Mouse (Mus musculus) layer of hippocampus, postnatal 10 days (tissue): ENCODE measurements around the gene 6430531B16Rik. TPM values are rescaled to one million over a fixed set of nuclear protein-coding genes. Genes with fewer than 3 reads are reported as not detected.
A peak's percentile ranks its signal among the peaks of the same experiment; 100 is the strongest.

ENCODE experiments used
- DNase-seq, 2 experiments: peaks; one replicate each; pipeline ENCODE4 v3.0.0; 2021; ENCODE audit warnings: low spot score in 2 of 2
- long read RNA-seq: library from polyadenylated mRNA; stranded (forward); transcript quantifications from one replicate; pipeline ENCODE4 v2.0.0, GENCODE M21; 2023
- total RNA-seq, 2 experiments: library from RNA; stranded (reverse); gene quantifications; 2 replicates each; pipeline ENCODE4 v1.2.3; 2021

6430531B16Rik gene
- total RNA-seq, result 1 to 10 TPM in 1 of 2 experiments, under 1 TPM in 1; 0.87 to 1.0 TPM
- long read RNA-seq, result 0 reads

DNA sequence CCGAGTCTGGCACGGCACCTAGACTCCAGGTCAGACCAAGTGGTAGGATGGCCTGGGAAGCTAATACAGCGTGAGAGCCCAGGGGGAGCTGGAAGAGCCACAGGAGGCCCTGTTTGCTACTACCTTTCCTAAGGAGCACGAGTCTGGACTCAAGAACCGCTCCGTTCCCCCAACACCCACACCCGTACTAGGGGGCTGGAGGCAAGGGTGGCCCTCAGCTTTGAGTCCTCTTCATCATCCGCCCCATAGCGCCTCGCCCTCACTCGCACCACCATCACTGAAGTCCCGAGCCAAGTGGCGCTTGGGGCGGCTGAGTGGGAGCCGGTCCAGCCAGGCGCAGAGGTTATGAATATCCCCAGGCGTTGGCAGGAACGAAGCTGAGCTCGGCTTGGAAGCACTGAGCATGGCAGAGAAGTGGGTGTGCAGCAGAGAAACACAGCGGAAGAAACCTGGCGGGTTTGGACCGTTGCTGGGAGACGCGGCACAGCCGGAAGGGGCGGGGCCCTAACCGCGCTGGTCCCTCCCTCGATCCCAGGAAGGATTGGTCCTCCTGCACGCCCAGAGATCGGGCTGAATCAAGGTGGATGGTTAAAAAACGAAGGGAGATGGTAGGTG, at the start of gene 6430531B16Rik:
TSS of gene 6430531B16Rik (minus strand) at position 478 of the 615 bp plus-strand sequence.
- DNase-seq, result peak; percentile 84 to 89

DNA sequence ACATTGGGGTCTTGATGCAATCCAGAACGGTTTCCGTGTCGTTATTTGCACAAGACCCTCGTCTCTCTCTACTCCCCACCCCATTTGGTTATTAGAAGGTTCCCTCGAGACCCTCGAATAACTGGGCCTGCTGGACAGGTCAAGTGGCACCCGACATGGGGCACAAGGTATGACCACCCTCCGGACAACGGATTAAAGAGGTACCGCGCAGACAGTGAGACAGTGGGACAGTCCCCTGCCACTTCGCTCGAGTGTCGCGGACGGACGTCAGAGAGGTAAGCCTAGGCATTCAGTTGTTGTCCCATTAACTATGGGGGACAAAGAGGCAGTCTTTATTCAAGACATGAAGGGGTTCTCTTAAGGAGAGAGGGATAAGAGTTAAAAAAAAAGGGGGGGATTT, 32.8 kb upstream of the 6430531B16Rik start:
- peak in 1 of 2 experiments; percentile 4 for DNase-seq

DNA sequence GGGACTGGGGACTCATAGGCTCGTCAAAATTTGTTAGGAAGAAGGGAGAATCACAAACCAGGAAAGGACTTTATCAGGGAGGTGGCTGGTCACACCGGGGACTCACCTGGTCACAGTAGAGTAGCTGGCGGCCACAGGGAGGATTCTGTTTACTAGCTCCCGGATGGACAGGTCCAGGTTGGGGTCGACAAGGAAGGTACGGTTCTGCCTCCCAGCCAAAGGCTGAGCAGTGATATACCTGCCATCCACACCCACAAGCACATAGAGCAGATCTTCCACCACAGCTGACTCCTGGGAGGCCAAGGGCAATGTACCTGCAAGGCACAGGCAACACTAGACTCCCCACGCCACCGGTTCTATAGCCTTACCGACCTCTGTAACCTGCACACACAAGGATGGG, 29.2 kb upstream of the 6430531B16Rik start:
- peak in 1 of 2 experiments; percentile 3 for DNase-seq

- DNase-seq, result no peak
These were observed 28.5 kb upstream of the 6430531B16Rik start for GRCm38 (mm10) chr7:140006861-140007611.

- DNase-seq, result no peak
These were observed 26.1 kb upstream of the 6430531B16Rik start for GRCm38 (mm10) chr7:140004666-140005065.

GRCm38 (mm10) chr7:140001086-140001740, 22.7 kb upstream of the 6430531B16Rik start:
- DNase-seq, result no peak

DNA sequence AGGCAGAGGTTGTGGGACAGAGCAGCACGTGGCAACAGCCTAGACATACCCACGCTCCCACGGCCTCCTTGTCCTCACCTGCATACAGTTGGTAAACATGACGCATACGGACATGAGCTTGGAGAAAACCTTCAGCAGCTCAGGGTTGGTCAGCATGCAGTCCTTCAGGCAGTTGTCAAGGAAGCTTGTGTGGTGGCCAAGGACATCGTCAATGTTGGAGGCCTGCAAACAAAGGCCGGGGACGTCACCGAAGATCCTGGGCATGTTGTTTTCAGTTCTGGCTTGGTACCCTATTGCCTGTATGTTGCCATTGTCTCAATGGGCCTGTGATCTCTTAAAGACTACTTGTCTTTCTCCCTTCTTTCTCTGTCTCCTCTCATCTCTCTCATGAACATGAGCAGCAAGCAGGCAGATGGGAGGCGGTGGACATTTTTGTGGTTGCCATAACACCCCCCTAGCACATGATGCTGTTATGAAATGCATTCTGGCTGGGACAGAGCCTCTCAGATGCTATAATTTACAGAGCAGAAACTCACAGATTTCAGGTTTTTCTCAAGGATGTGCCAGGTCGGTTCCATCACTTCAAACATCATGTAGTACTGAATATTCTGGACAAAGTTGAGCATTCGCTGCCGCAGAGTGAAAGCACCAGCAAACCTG, 20.3 kb upstream of the 6430531B16Rik start:
- no peak for DNase-seq

- DNase-seq, result peak; percentile 75 to 82
These were observed 16.1 kb upstream of the 6430531B16Rik start for GRCm38 (mm10) chr7:139994676-139995075.

DNA sequence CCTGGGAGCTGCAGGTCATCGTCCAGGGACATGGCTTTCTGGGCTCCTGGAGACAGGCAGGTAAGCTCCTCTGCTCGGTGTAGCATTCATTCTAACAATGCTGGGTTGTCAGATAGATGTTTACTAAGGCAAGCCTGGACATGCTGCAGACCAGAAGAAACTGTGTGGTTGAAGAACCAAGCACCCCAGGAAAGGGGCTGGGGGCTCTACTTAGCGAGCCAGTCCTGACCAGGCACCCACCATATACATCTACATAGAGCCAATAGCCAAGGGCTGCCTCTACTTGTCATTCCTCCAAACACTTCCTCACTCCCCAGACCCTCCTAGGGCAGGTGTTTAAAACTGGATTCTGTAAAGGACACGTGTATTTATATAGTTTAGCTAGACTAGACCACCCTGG, 15.6 kb upstream of the 6430531B16Rik start:
- no peak for DNase-seq

- DNase-seq, result no peak
These were observed 15.0 kb upstream of the 6430531B16Rik start for GRCm38 (mm10) chr7:139993532-139993931.

- no peak for DNase-seq
These were observed 13.9 kb upstream of the 6430531B16Rik start, which contains the start of gene Adam8 for GRCm38 (mm10) chr7:139992406-139992805. TSS of gene Adam8 (minus strand) at chr7:139992562.

DNA sequence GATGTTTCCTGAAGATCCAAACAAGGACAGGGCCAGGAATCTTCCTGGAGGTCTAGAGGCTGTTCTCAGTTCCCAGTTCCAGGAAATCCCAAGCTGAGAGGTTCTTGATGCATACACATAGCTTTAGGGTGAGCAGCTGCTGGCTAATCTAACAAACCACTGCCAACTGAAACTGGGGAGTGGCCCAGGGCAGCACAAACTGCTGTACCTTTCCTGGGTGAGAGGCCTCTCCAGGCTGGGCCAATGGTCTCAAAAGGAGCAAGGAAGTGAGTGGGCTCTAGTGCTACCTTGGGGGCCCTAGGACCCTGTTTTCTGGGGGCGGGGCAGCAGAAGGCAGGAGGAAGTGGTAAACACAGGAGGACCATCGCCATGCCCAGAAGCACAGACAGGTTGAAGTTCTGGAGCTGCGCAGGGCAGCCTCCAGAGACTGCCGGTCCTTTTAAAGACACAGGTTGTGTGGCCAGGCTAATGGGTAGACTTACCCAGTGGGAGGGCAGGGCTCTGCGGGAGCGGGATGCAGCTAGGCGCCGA, 12.4 kb upstream of the 6430531B16Rik start:
- DNase-seq, result no peak

GRCm38 (mm10) chr7:139988272-139988671, 9.7 kb upstream of the 6430531B16Rik start:
- no peak for DNase-seq

GRCm38 (mm10) chr7:139984505-139984904, 6.0 kb upstream of the 6430531B16Rik start:
- no peak for DNase-seq

DNA sequence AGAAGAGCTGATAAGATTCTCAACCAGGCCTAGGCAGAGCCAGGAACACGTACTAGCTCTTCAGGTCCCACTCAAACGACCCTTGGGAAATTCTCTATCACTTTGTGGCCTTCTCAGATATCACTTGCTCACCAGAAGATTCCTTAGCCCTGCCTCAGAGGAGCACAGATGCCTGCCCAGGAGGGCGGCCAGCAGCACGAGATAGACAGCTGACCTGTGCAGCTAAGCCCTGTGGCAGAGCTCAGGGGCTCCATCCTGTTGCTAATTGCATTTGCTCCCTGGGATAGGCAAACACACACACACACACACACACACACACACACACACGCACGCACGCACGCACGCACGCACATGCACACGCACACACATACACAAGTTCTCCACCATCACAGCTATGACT, 3.5 kb upstream of the 6430531B16Rik start:
- DNase-seq, result no peak

GRCm38 (mm10) chr7:139980778-139981177, 2.2 kb upstream of the 6430531B16Rik start:
- no peak for DNase-seq

DNA sequence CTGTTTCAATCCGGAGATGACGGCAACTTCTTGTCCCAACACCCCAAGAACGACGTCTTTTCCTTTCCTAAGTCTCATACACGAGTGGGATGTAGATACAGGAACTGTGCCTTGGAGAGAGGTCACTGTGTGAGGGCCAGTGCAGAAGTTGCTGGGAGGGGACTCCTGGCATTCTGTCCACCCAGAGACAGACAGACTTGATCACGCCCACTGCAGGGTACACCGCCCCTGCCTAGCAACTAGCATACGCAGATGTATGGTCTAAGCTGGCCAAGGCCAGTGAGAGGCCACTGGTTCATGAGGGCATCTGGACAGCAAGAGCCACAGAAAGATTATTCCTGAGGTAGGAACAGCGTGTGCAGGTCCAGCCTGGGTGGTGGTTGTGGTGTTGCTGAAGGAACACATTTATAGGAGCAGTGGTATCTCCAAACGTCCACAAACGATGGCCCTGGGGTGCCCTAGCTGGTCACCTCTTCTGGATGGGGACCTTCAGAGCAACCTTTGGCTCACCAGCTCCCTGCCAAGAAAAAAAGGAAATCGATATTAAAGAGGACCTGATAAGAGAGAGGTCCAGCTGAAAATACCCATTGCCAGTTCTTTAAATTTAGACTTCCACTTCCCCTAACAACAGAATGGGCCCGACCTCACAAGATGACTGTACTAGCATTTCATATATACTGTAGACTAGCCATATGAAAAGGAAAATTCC, 610 bp upstream of the 6430531B16Rik start:
- peak in 1 of 2 experiments; percentile 34 for DNase-seq

DNA sequence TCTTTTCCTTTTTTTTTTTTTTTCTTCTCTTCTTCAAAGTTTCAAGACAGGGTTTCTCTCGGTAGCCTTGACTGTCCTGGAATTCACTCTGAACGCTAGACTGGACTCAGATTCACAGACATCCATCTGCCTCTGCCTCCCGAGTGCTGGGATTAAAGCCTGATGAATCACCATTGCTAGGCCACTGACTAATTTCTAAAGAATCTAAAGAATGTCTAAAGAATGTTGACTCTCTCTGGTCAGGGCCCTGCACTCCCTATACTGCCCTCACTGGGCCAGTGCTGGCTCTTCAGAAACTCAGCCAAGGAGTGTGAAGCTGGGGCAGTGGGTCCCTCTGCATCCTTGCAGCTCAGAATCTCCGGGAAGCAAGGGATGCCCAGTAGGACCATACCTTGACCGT, 3.1 kb downstream of the 6430531B16Rik start:
- DNase-seq, result no peak

DNA sequence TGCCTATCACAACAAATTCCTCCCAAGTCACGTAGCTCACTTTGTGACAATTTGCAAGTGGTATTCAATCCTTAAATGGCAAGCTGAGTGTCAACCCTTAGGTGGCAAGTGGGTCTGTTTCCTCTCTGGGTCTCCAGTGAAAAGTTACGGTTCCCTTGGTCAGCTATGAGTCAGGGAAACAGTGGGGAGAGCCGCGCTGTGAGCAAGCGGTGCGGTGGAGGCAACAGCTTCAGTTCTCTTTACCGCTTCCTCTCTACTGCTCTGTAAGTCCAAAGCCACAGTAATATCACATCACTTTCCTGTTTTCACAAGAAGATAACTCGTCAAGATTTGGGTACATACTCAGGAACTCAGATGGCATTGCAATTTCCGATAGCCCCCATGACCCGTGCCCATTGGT, 4.2 kb downstream of the 6430531B16Rik start:
- DNase-seq, result no peak

DNA sequence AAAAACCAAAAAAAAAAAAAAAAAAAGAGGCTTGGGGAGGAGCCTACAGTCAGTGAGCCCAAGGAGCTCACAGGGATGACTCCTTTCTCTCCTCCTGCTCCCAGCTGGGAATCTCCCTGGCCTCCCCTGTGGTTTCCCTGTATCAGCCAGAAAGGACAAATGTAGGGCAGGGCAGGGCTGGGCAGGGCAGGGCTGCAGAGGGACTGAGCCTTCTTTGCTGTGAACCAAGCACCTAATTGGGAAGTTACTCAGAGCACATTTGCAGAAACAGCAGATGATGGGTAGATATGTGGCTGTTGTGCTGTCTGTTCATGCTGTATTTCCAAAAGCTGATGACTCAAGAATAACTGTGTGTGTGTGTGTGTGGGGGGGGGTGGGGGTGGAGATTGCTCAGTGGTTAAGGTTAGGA, 5.6 kb downstream of the 6430531B16Rik start:
- no peak for DNase-seq

- no peak for DNase-seq
These were observed 7.1 kb downstream of the 6430531B16Rik start for GRCm38 (mm10) chr7:139971436-139971835.
